Mouse (Mus musculus) frontal cortex, adult (tissue): Measurements from ENCODE around the gene Mrps14.

ENCODE experiments used
- ATAC-seq: cut with Nextera tagmentation; 2 replicates; pipeline ENCODE4 v1.9.2; 2017; ENCODE audit warnings: mild to moderate bottlenecking, moderate library complexity, mixed read lengths; ENCODE audit not compliant: low TSS enrichment

Gene Mrps14

GRCm38 (mm10) chr1:160227850-160228249 is 32.8 kb downstream of the Mrps14 start:
- no peak for ATAC-seq

DNA sequence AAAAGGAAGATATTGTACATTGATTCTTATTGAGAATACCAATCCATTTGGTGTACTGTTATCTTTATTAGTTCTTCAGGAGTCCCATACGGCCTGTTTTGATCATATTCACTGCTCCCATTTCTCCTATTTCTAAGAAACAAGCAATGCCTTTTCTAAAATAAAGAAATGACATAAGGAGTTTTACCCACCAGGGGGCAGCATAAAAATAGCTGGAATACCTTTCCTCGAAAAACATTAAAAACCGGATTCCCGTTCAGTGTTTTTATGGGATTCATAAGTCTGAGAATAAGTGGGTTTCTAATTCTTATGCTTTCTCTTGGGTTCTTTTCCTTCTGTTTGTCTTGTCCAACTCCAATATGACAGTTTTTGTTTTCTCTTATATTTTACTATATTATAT is 36.0 kb downstream of the Mrps14 start:
- no peak for ATAC-seq

DNA sequence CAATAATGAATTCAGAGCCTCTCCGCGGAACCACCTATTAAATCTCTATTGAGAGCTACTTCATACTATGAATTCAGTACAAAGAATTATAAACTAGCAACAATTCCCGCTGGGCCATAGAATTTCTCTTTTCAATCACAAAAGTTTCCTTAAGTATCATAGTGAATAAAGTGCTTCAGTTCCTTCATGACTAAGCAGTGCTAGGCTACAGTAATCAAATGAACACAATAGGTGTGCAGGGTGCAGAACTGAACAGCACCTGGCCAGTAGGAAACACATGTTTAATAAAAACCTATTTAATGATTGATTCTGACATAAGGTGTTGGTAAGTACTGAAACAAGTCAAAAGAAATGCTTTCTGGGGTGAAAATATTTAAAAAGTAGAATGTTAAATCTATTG is 37.1 kb downstream of the Mrps14 start:
- ATAC-seq: no peak

DNA sequence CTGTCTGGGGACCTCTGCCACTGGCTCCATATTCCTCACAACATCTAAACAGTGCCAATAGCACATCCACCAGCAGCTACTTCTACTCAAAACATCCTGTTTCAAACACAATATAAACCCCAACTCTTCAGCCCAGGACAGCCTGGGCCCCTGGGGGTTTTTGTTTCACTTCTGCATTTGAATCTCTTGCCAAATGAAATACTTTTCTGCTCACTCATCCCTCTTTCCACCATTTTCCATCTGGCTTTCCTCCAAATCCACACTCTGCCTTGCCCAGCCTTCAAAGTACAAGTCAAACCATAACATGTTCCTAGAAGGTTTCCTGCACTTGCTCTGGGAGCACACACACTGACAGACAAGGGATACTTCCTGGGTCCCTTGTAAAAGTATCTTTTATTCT is 38.9 kb downstream of the Mrps14 start:
- ATAC-seq: no peak

GRCm38 (mm10) chr1:160237981-160238380 is 43.0 kb downstream of the Mrps14 start:
- peak; percentile 72 for ATAC-seq

DNA sequence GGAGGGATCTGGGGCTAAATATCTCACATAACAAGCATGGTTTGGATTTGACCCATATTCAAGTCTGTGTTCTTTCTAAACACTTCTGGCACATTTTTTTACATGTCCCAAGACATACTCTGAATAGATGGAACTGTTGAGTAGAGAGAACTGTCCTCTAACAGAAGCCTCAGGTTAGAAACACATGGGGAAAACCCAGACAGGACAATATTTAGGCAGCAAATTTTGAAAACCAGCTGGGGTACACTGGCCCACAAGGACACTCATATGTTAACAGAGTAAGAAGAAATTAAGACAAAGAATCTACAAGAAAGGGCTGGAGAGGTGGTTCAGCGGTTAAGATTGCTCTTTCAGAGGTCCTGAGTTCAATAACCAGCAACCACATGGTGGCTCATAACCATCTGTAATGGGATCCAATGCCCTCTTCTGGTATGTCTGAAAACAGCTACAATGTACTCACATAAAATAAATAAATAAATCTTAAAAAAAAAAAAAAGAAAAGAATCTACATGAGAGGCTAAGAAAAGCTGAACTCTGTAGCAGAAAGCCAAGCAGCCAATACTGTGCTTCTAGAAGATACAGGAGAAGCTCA is 43.9 kb downstream of the Mrps14 start:
- no peak for ATAC-seq

DNA sequence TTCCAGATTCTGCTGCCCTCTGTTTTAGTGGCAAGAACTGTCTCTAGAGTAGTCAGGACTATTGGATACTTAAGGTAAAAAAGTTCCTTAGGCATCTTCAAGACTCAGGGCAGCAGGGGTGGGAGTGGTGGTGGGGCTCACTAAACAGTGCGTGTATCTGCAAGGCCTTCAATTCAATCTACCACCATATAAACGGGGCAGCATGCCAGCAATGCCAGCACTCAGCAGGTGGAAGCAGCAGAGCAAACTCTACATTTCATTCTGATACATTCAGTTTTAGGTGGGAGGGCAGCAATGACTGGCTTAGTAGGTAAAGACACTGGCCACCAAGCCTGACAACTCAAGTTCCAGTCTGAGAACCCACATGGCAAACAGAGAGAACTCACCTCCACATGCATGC is 45.1 kb downstream of the Mrps14 start:
- ATAC-seq: no peak

GRCm38 (mm10) chr1:160244689-160245088 is 49.7 kb downstream of the Mrps14 start:
- no peak for ATAC-seq

- ATAC-seq: no peak
Measured at GRCm38 (mm10) chr1:160245954-160246353, 50.9 kb downstream of the Mrps14 start.

- ATAC-seq: no peak
Measured at GRCm38 (mm10) chr1:160246844-160247243, 51.8 kb downstream of the Mrps14 start.

DNA sequence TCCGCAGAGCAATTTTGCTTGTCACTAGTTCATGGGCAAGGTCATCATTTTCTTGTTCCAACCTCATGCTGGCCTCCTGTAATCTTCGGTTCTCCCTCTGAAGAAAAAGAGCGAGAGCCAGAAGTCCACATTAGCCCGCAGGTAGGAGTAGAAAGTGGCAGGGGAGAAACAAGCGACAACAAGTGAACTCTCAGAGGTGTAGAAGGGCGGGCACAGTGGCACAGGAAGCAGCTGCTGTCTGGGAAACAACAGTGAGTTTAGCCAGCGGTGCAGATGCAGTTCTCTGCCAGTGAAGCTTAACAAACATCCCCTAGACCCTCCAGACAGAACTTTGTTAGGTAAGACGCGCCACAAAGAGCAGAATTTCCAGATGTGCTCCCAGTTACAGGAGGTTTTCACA is 52.5 kb downstream of the Mrps14 start:
- no peak for ATAC-seq

DNA sequence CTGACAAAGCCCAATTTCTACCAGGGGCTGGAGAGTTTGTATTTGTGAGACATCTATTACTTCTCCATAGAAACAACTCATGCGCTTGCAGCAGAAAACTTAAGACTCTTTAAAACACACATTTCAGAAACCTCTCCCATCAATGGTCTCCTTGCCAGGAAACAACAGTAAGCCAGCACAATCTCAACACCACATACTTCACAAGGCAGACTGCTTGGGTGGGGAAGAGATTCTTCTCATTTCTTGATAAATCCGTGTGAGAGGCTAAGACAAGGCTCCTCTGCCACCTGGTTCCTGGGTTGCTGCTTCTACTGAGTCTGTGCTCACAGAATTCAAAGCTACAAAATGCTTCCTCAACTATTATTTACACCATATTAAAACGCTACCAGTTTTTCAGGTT is 54.8 kb downstream of the Mrps14 start:
- peak; percentile 36; the same call in 1 of the 2 replicates for ATAC-seq

DNA sequence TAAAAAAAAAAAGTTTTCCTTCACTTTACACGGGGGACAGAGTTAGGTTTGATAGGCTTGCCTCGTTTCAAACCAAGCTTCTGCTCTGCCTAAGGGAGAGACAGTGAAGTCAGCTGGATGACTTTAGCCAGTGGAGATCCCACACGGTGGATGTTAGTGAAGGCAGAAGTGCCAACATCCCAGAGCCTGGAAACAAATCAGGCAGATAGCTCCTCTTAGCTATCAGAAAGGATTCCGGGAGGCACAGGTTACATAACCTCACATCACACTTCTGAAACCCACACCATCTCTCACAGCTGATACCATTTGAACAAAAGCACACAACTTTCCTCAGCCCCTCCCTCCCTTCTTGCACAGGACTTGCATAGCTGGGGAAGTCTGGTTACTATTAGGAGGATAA is 55.8 kb downstream of the Mrps14 start:
- peak; percentile 64 for ATAC-seq

DNA sequence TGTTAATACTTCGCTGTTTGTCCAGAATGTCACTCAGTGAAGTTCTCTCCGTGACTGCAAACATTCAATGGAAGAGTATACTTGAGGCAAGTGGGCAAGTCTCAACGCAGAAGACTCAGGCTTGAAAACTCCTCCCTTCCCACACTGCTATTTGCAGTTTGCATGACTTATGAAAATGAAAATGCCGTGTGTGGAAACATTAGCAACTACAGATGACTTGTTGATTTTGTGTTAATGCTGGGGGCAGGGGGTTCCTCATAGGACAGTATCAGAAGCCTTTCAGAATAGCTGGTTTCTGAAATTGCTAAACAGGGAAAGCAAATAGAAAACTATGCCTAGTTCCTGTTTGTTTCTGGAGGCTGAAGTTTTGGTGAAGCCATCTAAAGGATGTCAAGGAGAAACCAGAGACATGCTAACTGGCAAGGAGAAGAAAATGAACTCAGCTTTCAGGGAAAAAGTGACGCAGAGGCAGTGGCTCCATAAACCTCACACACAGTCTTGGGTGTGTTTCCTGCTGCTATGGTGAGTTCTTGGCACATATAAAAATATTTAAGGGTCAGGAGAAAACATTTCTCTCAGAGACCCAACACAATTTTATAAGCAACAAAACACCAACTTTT is 56.5 kb downstream of the Mrps14 start:
- no peak for ATAC-seq
